Mouse (Mus musculus): ENCODE measurements around the gene Ythdc1. TPM values are rescaled to one million over a fixed set of nuclear protein-coding genes. Genes with fewer than 3 reads are reported as not detected.

Ythdc1 gene
- total RNA-seq, 2 experiments from 2014 or later = 84.1 to 99.6 TPM

DNA sequence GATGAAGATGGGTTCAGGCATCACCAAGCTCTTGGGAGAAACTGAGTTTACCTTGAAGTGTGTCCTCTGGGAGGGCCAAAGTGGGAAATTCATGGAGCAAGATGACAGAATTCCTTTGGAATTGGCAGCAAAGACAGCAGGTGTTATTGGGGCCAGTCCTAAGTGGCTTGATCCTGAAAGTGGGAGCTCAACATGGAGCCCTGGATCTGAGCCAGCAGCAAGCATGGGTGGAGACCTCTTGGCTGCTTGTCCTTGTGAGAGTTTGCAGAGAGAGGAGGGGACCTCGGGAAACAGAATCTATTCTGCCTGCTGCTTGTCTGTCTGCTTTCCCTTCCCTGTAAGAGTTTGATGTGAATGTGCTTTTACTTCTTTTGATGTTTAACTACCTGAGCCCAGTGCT lies 67.9 kb downstream of the Ythdc1 start:
- ATAC-seq (ENCODE audit: poor library complexity, severe bottlenecking) = no peak

Other genes with a start within 250 kb of the Ythdc1 start
- gene Tmprss11f, start 171.8 kb upstream of the Ythdc1 start, total RNA-seq (2015) = not detected in 2 replicates
- not detected in 2 replicates for gene Tmprss11f, start 171.8 kb upstream of the Ythdc1 start, total RNA-seq (2017)
- gene Tmprss11b, start 127.9 kb upstream of the Ythdc1 start, total RNA-seq (2015) = not detected in 2 replicates
- gene Tmprss11b, start 127.9 kb upstream of the Ythdc1 start, total RNA-seq (2017) = not detected in 2 replicates
- not detected in 2 replicates for gene Tmprss11e, start 58.4 kb upstream of the Ythdc1 start, total RNA-seq (2015)
- gene Tmprss11e, start 58.4 kb upstream of the Ythdc1 start, total RNA-seq (2017) = not detected in 2 replicates
- gene Ugt2b34, start 102.7 kb downstream of the Ythdc1 start, total RNA-seq (2015) = not detected in 2 replicates
- gene Ugt2b34, start 102.7 kb downstream of the Ythdc1 start, total RNA-seq (2017) = not detected in 2 replicates
- gene Ugt2b1, start 122.3 kb downstream of the Ythdc1 start, total RNA-seq (2015) = not detected in 2 replicates
- gene Ugt2b1, start 122.3 kb downstream of the Ythdc1 start, total RNA-seq (2017) = not detected in 2 replicates
- not detected in 2 replicates for gene Ugt2b35, start 196.6 kb downstream of the Ythdc1 start, total RNA-seq (2015)
- not detected in 2 replicates for gene Ugt2b35, start 196.6 kb downstream of the Ythdc1 start, total RNA-seq (2017)